Mouse (Mus musculus): ENCODE measurements around the gene Tha1.

DNA sequence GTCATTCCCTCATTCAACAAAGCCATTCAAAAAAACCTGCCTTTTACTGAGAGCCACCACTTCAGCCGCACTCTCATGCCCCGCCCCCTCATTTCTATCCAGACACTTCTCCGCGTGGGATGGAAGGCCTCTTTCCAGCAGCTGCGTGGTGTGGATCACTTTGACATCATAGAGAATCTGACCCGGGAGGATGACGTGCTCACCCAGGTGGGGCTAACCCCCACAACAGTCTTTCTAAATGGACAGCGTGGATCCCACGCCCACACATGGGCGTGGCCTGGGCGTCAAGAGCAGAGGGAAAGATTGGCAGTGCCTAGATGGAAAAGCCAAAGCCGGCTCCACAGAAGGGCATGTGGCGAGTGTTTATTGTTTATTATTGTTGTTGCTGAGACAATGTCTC is 37.0 kb downstream of the Tha1 start:
- no peak for TF ChIP-seq POLR2A (IDR thresholded peaks at IDR 0.05; ENCODE audit: borderline replicate concordance, insufficient read depth, low read length)
- no peak for TF ChIP-seq CTCF (IDR thresholded peaks at IDR 0.05; ENCODE audit: borderline replicate concordance, insufficient read depth, low read depth, low read length)
